Mouse (Mus musculus) ES-Bruce4 (cell line): ENCODE data around the gene Antxr2. TPM values are rescaled to one million over a fixed set of nuclear protein-coding genes. Genes with fewer than 3 reads are reported as not detected.

Source experiments
- H3K27ac ChIP-seq: 2 replicates; pipeline ENCODE4 v1.5.1; 2012; ENCODE audit warnings: low read length, inconsistent platforms; ENCODE audit not compliant: insufficient read depth
- H3K27me3 ChIP-seq: 2 replicates; pipeline ENCODE4 v1.6.1; 2012; ENCODE audit warnings: mild to moderate bottlenecking, low read length, inconsistent platforms; ENCODE audit not compliant: control insufficient read depth, poor library complexity, insufficient read depth, severe bottlenecking
- H3K36me3 ChIP-seq: 2 replicates; pipeline ENCODE4 v1.6.1; 2012; ENCODE audit warnings: inconsistent platforms, mild to moderate bottlenecking, low read length, moderate library complexity; ENCODE audit not compliant: control insufficient read depth, poor library complexity, insufficient read depth, severe bottlenecking
- H3K4me1 ChIP-seq: one replicate; pipeline ENCODE4 v1.8.1; 2011; ENCODE audit warnings: low read length; ENCODE audit not compliant: control insufficient read depth, insufficient read depth
- H3K4me3 ChIP-seq: 2 replicates; pipeline ENCODE4 v1.5.1; 2011; ENCODE audit warnings: low read depth, mild to moderate bottlenecking, low read length
- H3K9ac ChIP-seq: 2 replicates; pipeline ENCODE4 v1.6.1; 2012; ENCODE audit warnings: low read depth, mild to moderate bottlenecking, inconsistent platforms; ENCODE audit not compliant: poor library complexity, severe bottlenecking
- H3K9me3 ChIP-seq: replicated peaks from 2 replicates; pipeline ENCODE4 v1.6.1; 2012; ENCODE audit warnings: mild to moderate bottlenecking, low read length, inconsistent platforms; ENCODE audit not compliant: control insufficient read depth, poor library complexity, insufficient read depth, severe bottlenecking
- CTCF ChIP-seq: IDR thresholded peaks from one replicate; pipeline ENCODE4 v1.8.1; 2011; ENCODE audit warnings: low read depth, low read length
- EP300 ChIP-seq: IDR thresholded peaks from 2 replicates; pipeline ENCODE4 v1.6.1; 2011; ENCODE audit warnings: low read depth, low read length; ENCODE audit not compliant: insufficient read depth
- POLR2A ChIP-seq: IDR thresholded peaks from one replicate; pipeline ENCODE4 v1.8.1; 2011; ENCODE audit warnings: low read length; ENCODE audit not compliant: insufficient read depth
- polyA plus RNA-seq: library from polyadenylated mRNA; stranded (reverse); fragments of >200 nt; gene quantifications from 2 replicates; pipeline ENCODE4 v1.2.4, GENCODE M21; 2011; ENCODE audit warnings: low read depth; ENCODE audit not compliant: missing spikeins, insufficient read depth, insufficient read length

Gene Antxr2
- polyA plus RNA-seq, 1 experiment = 1.3 TPM

GRCm38 (mm10) chr5:97878215-97878794 lies 152.5 kb downstream of the Antxr2 start:
- H3K9ac ChIP-seq = no peak overlapping the region
- H3K9me3 ChIP-seq = no peaks in the 10 kb centered on the region
- no peak overlapping the region for H3K27ac ChIP-seq
- H3K27me3 ChIP-seq = no peaks in the 10 kb centered on the region
- H3K4me1 ChIP-seq = no peaks in the 10 kb centered on the region
- TF ChIP-seq POLR2A (no peak), CTCF (no peak), EP300 (no peak)
- no peaks in the 10 kb centered on the region for H3K36me3 ChIP-seq
- H3K4me3 ChIP-seq = no peak overlapping the region

GRCm38 (mm10) chr5:97876895-97877294 lies 153.9 kb downstream of the Antxr2 start:
- H3K36me3 ChIP-seq = no peaks in the 10 kb centered on the region
- no peaks in the 10 kb centered on the region for H3K27me3 ChIP-seq
- H3K9me3 ChIP-seq = no peaks in the 10 kb centered on the region
- TF ChIP-seq EP300 = no peak
- TF ChIP-seq POLR2A = no peak
- TF ChIP-seq CTCF = no peak
- no peak overlapping the region for H3K9ac ChIP-seq
- no peak overlapping the region for H3K4me3 ChIP-seq
- no peaks in the 10 kb centered on the region for H3K4me1 ChIP-seq
- no peak overlapping the region for H3K27ac ChIP-seq

- TF ChIP-seq CTCF = no peak
- no peak for TF ChIP-seq EP300
- TF ChIP-seq POLR2A = no peak
- Histone ChIP-seq H3K4me3 (no peak overlapping the region), H3K4me1 (no peaks in the 10 kb centered on the region), H3K9me3 (no peaks in the 10 kb centered on the region), H3K36me3 (no peaks in the 10 kb centered on the region), H3K27me3 (no peaks in the 10 kb centered on the region), H3K9ac (no peak overlapping the region), H3K27ac (no peak overlapping the region)
These were observed 162.9 kb downstream of the Antxr2 start for GRCm38 (mm10) chr5:97867921-97868320.

GRCm38 (mm10) chr5:97866975-97867374 lies 163.9 kb downstream of the Antxr2 start:
- Histone ChIP-seq H3K27ac (no peak overlapping the region), H3K36me3 (no peaks in the 10 kb centered on the region), H3K4me3 (no peak overlapping the region), H3K9me3 (no peaks in the 10 kb centered on the region), H3K9ac (no peak overlapping the region), H3K4me1 (no peaks in the 10 kb centered on the region), H3K27me3 (no peaks in the 10 kb centered on the region)
- TF ChIP-seq EP300 (no peak), POLR2A (no peak), CTCF (no peak)

- Histone ChIP-seq H3K27ac (no peak overlapping the region), H3K9me3 (no peaks in the 10 kb centered on the region), H3K36me3 (no peaks in the 10 kb centered on the region), H3K4me1 (no peaks in the 10 kb centered on the region), H3K9ac (no peak overlapping the region), H3K4me3 (no peak overlapping the region), H3K27me3 (no peaks in the 10 kb centered on the region)
- TF ChIP-seq POLR2A (no peak), EP300 (no peak), CTCF (no peak)
These were observed 173.7 kb downstream of the Antxr2 start for GRCm38 (mm10) chr5:97857101-97857500.

GRCm38 (mm10) chr5:97851981-97852748 lies 178.7 kb downstream of the Antxr2 start:
- H3K36me3 ChIP-seq = no peaks in the 10 kb centered on the region
- H3K27ac ChIP-seq = no peak overlapping the region
- H3K4me1 ChIP-seq = no peaks in the 10 kb centered on the region
- H3K9me3 ChIP-seq = no peaks in the 10 kb centered on the region
- no peak overlapping the region for H3K9ac ChIP-seq
- TF ChIP-seq POLR2A = no peak
- no peak for TF ChIP-seq CTCF
- no peak for TF ChIP-seq EP300
- no peak overlapping the region for H3K4me3 ChIP-seq
- H3K27me3 ChIP-seq = no peaks in the 10 kb centered on the region
